Mouse (Mus musculus) thymus, postnatal 0 days (tissue): ENCODE data around the gene Olfr986. TPM values are rescaled to one million over a fixed set of nuclear protein-coding genes. Genes with fewer than 3 reads are reported as not detected.

Experiments
- DNase-seq: peaks from one replicate; pipeline ENCODE4 v3.0.0-alpha.2; 2015; ENCODE audit warnings: low spot score
- polyA plus RNA-seq: library from polyadenylated mRNA; unstranded; fragments of >200 nt; fragmentation: Nextera tagmentation; extraction: Ambion mirVana; gene quantifications from 2 replicates; pipeline ENCODE4 v1.2.1, GENCODE M21; 2015

Olfr986 gene
- polyA plus RNA-seq, 1 experiment from 2014 or later = not detected

- DNase-seq = no peak
These were observed 53.7 kb downstream of the Olfr986 start for GRCm38 (mm10) chr9:40234233-40235072.

- DNase-seq = no peak
These were observed 54.5 kb downstream of the Olfr986 start for GRCm38 (mm10) chr9:40235220-40235619.

Other genes with a start within 250 kb of the Olfr986 start
- not detected in 2 replicates for gene Olfr974, start 243.4 kb upstream of the Olfr986 start, polyA plus RNA-seq
- not detected in 2 replicates for gene Olfr975, start 228.9 kb upstream of the Olfr986 start, polyA plus RNA-seq
- not detected in 2 replicates for gene Olfr976, start 219.8 kb upstream of the Olfr986 start, polyA plus RNA-seq
- not detected in 2 replicates for gene Olfr978, start 188.8 kb upstream of the Olfr986 start, polyA plus RNA-seq
- not detected in 2 replicates for gene Olfr979, start 177.5 kb upstream of the Olfr986 start, polyA plus RNA-seq
- not detected in 2 replicates for gene Olfr980, start 171.3 kb upstream of the Olfr986 start, polyA plus RNA-seq
- gene Olfr981, start 159.5 kb upstream of the Olfr986 start, polyA plus RNA-seq = not detected in 2 replicates
- gene Olfr982, start 107.1 kb upstream of the Olfr986 start, polyA plus RNA-seq = not detected in 2 replicates
- not detected in 2 replicates for gene Olfr983, start 87.3 kb upstream of the Olfr986 start, polyA plus RNA-seq
- not detected in 2 replicates for gene Olfr984, start 66.7 kb upstream of the Olfr986 start, polyA plus RNA-seq
- gene Olfr985, start 50.7 kb upstream of the Olfr986 start, polyA plus RNA-seq = not detected in 2 replicates
- not detected in 2 replicates for gene Tmem225, start 32.8 kb upstream of the Olfr986 start, polyA plus RNA-seq
- gene Zfp202, start 11.4 kb downstream of the Olfr986 start, polyA plus RNA-seq = 1.3 and 1.6 TPM in 2 replicates
- 0.83 and 1.0 TPM in 2 replicates for gene Scn3b, start 88.3 kb downstream of the Olfr986 start, polyA plus RNA-seq